Mouse (Mus musculus) stomach, postnatal 0 days (tissue): ENCODE measurements at regions not wholly inside any gene's neighbourhood (a gene's known extent, or its start where the extent isn't known, plus 50 kb on each side); places are given as distances from the start of the nearest gene placed in this dataset.
A peak's percentile ranks its signal among the peaks of the same experiment; 100 is the strongest.

Source experiments
- ATAC-seq: fragments of 200-750 bp; cut with Nextera tagmentation; 2 replicates; pipeline ENCODE4 v1.8.0; 2017; ENCODE audit not compliant: low FRiP score, low TSS enrichment
- DNase-seq: peaks from one replicate; pipeline ENCODE4 v3.0.0-alpha.2; 2016; ENCODE audit warnings: low spot score
- H3K27ac ChIP-seq: fragments of 300-500 bp; sonication (generic); replicated peaks from 2 replicates; pipeline ENCODE4 v1.5.1; 2014; ENCODE audit warnings: mild to moderate bottlenecking, control low read depth
- H3K27me3 ChIP-seq: fragments of 300-500 bp; sonication (generic); 2 replicates; pipeline ENCODE4 v1.6.1; 2014; ENCODE audit warnings: low read length; ENCODE audit not compliant: control insufficient read depth, insufficient read depth
- H3K36me3 ChIP-seq: fragments of 300-500 bp; sonication (generic); 2 replicates; pipeline ENCODE4 v1.6.1; 2014; ENCODE audit warnings: low read length, mixed read lengths; ENCODE audit not compliant: control insufficient read depth, insufficient read depth
- H3K4me1 ChIP-seq: fragments of 300-500 bp; sonication (generic); replicated peaks from 2 replicates; pipeline ENCODE4 v1.6.1; 2014; ENCODE audit warnings: antibody characterized with exemption; ENCODE audit not compliant: control insufficient read depth, insufficient read depth
- H3K4me2 ChIP-seq: fragments of 300-500 bp; sonication (generic); replicated peaks from 2 replicates; pipeline ENCODE4 v1.6.1; 2014; ENCODE audit warnings: low read depth, mild to moderate bottlenecking, control low read depth, moderate library complexity
- H3K4me3 ChIP-seq: fragments of 300-500 bp; sonication (generic); 2 replicates; pipeline ENCODE4 v1.5.1; 2014; ENCODE audit warnings: low read depth, low read length, control low read depth
- H3K9ac ChIP-seq: fragments of 300-500 bp; sonication (generic); 2 replicates; pipeline ENCODE4 v1.6.1; 2014; ENCODE audit warnings: mild to moderate bottlenecking, low read length, control low read depth, mixed read lengths
- H3K9me3 ChIP-seq: fragments of 300-500 bp; sonication (generic); 2 replicates; pipeline ENCODE4 v1.6.1; 2016; ENCODE audit warnings: low read length; ENCODE audit not compliant: control insufficient read depth
- CTCF ChIP-seq: IDR thresholded peaks from 2 replicates; pipeline ENCODE4 v1.5.1; 2016; ENCODE audit warnings: antibody characterized with exemption, low read depth, mild to moderate bottlenecking, moderate library complexity
- EP300 ChIP-seq: optimal IDR thresholded peaks from 2 replicates; pipeline ENCODE3; 2016; ENCODE audit warnings: antibody characterized with exemption
- WGBS: fragments of 180-500 bp; shearing (Covaris S2); extraction: QIAGEN DNeasy Blood & Tissue Kit; methylation state at CpG from one replicate; pipeline ENCODE4 v1.1.7; 2014; 5-methylcytosine and 5-hydroxymethylcytosine counted together

DNA sequence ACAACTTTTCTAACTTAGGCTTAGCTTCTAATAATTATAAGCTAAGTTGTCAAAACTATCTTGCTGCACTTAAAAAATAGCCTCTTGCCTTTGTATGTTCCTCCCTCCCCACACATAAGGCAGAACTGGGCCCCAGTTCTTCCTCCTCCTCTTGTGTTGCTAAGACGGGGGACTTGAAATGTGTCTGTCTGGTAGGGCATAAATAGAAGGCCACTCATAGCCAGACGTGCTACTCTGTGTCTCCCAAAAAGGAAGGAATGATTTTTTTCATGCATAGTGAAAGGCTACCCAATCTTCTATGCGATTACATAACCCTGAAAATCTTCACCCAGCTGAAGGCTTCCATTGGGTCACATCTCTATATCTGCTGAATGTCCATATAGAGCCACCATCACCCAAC, 183.5 kb downstream of the Hsfy2 start:
- Histone ChIP-seq H3K4me1 (no peaks in the 10 kb centered on the region), H3K4me3 (no peak overlapping the region), H3K9ac (no peak overlapping the region), H3K9me3 (no peaks in the 10 kb centered on the region), H3K4me2 (no peak overlapping the region), H3K27me3 (no peaks in the 10 kb centered on the region), H3K36me3 (no peaks in the 10 kb centered on the region), H3K27ac (no peak overlapping the region)
- ATAC-seq (no peak), DNase-seq (no peak)
- 69% methylated on average over 3 of the region's 3 CpGs for WGBS
- TF ChIP-seq CTCF, result no peak
- TF ChIP-seq EP300, result no peak

DNA sequence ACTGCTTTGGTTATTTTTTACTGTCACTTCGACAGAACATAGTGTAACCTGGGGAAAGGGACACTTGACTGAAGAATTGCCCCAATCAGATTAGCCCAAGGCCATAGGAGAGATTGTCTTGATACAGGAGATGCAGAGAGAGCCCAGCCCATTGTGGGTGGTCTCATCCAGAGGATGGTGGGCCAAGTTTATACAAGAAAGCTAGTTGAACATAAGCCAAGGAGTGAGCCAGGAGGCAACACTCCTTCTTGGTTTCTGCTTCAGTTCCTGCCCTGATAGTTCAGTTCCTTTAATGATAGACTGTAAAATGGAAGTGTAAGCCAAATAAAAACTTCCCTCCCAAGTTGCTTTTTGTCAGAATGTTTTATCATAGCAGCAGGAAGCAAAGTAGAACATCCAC, 194.4 kb downstream of the Hsfy2 start:
- DNase-seq (no peak), ATAC-seq (no peak)
- Histone ChIP-seq H3K27me3 (no peaks in the 10 kb centered on the region), H3K27ac (no peak overlapping the region), H3K9ac (no peak overlapping the region), H3K9me3 (no peaks in the 10 kb centered on the region), H3K4me3 (no peak overlapping the region), H3K4me1 (no peaks in the 10 kb centered on the region), H3K4me2 (no peak overlapping the region), H3K36me3 (no peaks in the 10 kb centered on the region)
- WGBS, result 58% methylated on average over 1 of the region's 1 CpGs
- TF ChIP-seq EP300 (no peak), CTCF (no peak)

DNA sequence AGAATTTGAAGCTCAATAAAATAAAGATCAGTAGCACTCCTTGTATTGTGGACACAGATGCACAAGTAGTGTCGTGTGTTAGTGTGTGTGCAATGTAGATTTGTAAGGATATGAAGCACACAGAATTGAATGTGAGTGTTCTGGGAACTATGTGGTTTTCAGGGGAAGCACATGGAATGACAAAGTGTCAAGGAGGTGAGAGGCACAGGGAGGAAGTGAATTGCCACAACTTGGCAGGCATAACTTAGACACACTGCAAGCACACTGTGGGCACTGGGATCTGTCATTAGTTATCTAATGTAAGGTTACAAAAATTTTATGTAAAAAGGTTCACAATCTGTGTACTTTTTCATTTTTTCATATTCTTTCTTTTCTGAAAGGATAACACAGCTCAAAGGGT, 230.4 kb downstream of the Hsfy2 start:
- H3K9me3 ChIP-seq, result no peaks in the 10 kb centered on the region
- TF ChIP-seq CTCF (no peak), EP300 (no peak)
- no peak for DNase-seq
- ATAC-seq, result no peak
- no peaks in the 10 kb centered on the region for H3K27me3 ChIP-seq
- H3K36me3 ChIP-seq, result no peaks in the 10 kb centered on the region
- WGBS, result 79% methylated on average over 1 of the region's 1 CpGs
- no peaks in the 10 kb centered on the region for H3K4me1 ChIP-seq
- no peak overlapping the region for H3K9ac ChIP-seq
- no peak overlapping the region for H3K4me2 ChIP-seq
- no peak overlapping the region for H3K27ac ChIP-seq
- H3K4me3 ChIP-seq, result no peak overlapping the region

DNA sequence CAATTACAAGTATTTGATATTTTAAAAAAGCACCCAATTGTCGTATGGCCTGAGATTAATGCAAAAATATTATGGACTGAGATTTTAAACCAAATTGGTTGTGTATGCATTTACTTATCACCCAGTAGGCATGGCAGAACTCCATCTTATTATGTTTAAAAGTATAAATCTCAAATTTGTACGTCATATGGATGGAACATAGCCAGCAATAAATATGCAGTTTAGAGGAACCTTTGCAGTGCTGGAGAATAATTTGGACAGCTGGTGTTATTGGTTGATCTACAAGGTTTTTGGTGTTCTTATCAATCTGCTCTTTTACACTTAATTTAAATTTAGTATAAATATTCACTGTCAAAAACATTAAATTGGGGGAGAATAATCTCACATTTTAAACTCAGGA, 233.9 kb downstream of the Hsfy2 start:
- no peaks in the 10 kb centered on the region for H3K9me3 ChIP-seq
- H3K4me3 ChIP-seq, result no peak overlapping the region
- no peak for DNase-seq
- H3K27me3 ChIP-seq, result no peaks in the 10 kb centered on the region
- no peaks in the 10 kb centered on the region for H3K4me1 ChIP-seq
- 81% methylated on average over 2 of the region's 2 CpGs for WGBS
- no peaks in the 10 kb centered on the region for H3K36me3 ChIP-seq
- no peak overlapping the region for H3K27ac ChIP-seq
- no peak overlapping the region for H3K4me2 ChIP-seq
- no peak overlapping the region for H3K9ac ChIP-seq
- no peak for ATAC-seq
- TF ChIP-seq CTCF (no peak), EP300 (no peak)

DNA sequence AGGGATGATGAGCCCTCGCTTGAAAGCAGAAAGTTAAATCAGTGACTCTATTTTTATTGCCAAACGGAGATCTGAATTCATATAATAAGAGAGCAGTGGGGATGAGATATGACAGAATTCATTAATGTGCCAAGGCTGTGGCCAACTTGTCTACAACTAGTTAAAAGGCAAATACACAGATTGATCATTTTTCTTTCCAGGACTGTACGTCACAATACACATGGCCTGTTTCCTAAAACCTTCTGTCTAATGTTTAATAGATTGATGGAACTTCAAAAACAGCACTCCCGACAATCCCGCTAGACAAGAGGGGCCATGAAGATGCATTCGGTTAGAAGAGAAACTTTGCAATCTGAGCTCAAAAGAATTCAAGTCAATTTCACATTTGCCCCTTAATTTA, 241.4 kb downstream of the Hsfy2 start:
- no peak overlapping the region for H3K27ac ChIP-seq
- H3K36me3 ChIP-seq, result no peaks in the 10 kb centered on the region
- ATAC-seq (no peak), DNase-seq (no peak)
- TF ChIP-seq CTCF (no peak), EP300 (no peak)
- H3K9ac ChIP-seq, result no peak overlapping the region
- H3K4me2 ChIP-seq, result no peak overlapping the region
- no peaks in the 10 kb centered on the region for H3K27me3 ChIP-seq
- WGBS, result 68% methylated on average over 6 of the region's 6 CpGs
- H3K9me3 ChIP-seq, result no peaks in the 10 kb centered on the region
- H3K4me1 ChIP-seq, result no peaks in the 10 kb centered on the region
- H3K4me3 ChIP-seq, result no peak overlapping the region

DNA sequence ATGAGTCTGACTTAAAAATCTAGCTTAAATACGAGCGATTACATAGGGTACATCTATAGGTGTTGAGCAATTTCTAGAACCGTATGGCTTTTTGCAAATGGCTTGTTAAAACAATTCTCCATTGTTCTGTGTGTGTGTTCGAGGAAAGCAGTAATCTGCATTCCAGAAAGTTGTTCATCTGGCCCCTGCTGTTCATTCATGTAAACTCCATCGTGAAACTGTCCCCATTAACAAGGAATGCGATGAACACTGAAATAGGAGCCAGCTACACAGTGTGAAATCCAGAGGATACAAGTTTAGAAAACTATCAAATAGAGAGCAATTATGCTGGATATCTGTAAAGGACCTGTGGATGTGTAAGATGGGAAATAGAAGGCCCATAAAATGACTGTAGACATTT, 250.1 kb downstream of the Hsfy2 start:
- no peak overlapping the region for H3K9ac ChIP-seq

DNA sequence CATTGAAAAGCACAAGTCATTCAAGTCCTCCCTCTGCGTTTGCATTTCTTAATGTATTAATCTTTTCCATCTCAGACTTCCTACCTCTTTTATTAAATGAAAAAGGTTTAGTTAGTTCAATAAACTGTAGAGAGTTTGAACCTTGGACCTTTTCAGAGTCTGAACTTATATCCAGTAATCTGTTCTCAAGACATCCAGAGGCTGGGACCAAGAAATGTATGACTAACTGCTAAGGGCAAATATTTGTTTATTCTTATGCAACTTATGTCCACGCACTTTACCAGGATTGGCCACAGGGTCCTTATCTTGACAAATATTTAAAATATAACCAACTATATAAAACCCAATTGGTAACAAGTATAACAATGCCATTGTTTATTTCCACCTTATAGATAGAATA, 270.9 kb downstream of the Hsfy2 start:
- Histone ChIP-seq H3K4me1 (no peaks in the 10 kb centered on the region), H3K27ac (no peak overlapping the region), H3K36me3 (no peaks in the 10 kb centered on the region), H3K4me2 (no peak overlapping the region), H3K9me3 (no peaks in the 10 kb centered on the region), H3K9ac (no peak overlapping the region), H3K27me3 (no peaks in the 10 kb centered on the region), H3K4me3 (no peak overlapping the region)
- WGBS, result 54% methylated on average over 2 of the region's 2 CpGs
- no peak for DNase-seq
- TF ChIP-seq CTCF (no peak), EP300 (no peak)
- peak; percentile 92 for ATAC-seq

More for the DNA sequence above, 250.1 kb downstream of the Hsfy2 start:
- Histone ChIP-seq H3K4me2 (no peak overlapping the region), H3K9me3 (no peaks in the 10 kb centered on the region), H3K27ac (no peak overlapping the region), H3K4me1 (no peaks in the 10 kb centered on the region), H3K27me3 (no peaks in the 10 kb centered on the region), H3K36me3 (no peaks in the 10 kb centered on the region), H3K4me3 (no peak overlapping the region)
- DNase-seq (no peak), ATAC-seq (no peak)
- no peak for TF ChIP-seq CTCF
- 60% methylated on average over 6 of the region's 6 CpGs for WGBS
